Mouse (Mus musculus) stomach, embryonic 16.5 days (tissue): ENCODE measurements around the gene Nup210. TPM values are rescaled to one million over a fixed set of nuclear protein-coding genes. Genes with fewer than 3 reads are reported as not detected.

Experiments used
- ATAC-seq: fragments of 200-750 bp; cut with Nextera tagmentation; 2 replicates; pipeline ENCODE4 v1.8.0; 2017; ENCODE audit warnings: moderate number of reproducible peaks, moderate TSS enrichment; ENCODE audit not compliant: insufficient read depth, low FRiP score
- H3K27ac ChIP-seq: fragments of 300-500 bp; sonication (generic); 2 replicates; pipeline ENCODE4 v1.5.1; 2014; ENCODE audit warnings: low read length
- H3K27me3 ChIP-seq: fragments of 300-500 bp; sonication (generic); 2 replicates; pipeline ENCODE4 v1.6.1; 2014; ENCODE audit warnings: low read length, control low read depth, mixed read lengths; ENCODE audit not compliant: control insufficient read depth, insufficient read depth
- H3K36me3 ChIP-seq: fragments of 300-500 bp; sonication (generic); 2 replicates; pipeline ENCODE4 v1.6.1; 2014; ENCODE audit warnings: low read length; ENCODE audit not compliant: control insufficient read depth, insufficient read depth
- H3K4me1 ChIP-seq: fragments of 300-500 bp; sonication (generic); 2 replicates; pipeline ENCODE4 v1.6.1; 2014; ENCODE audit warnings: low read length, control low read depth, mixed read lengths; ENCODE audit not compliant: control insufficient read depth, insufficient read depth
- H3K4me2 ChIP-seq: fragments of 300-500 bp; sonication (generic); 2 replicates; pipeline ENCODE4 v1.6.1; 2014; ENCODE audit warnings: low read depth, low read length, mixed read lengths
- H3K4me3 ChIP-seq: fragments of 300-500 bp; sonication (generic); replicated peaks from 2 replicates; pipeline ENCODE4 v1.5.1; 2014; ENCODE audit warnings: mild to moderate bottlenecking, low read length
- H3K9ac ChIP-seq: fragments of 300-500 bp; sonication (generic); 2 replicates; pipeline ENCODE4 v1.6.1; 2014; ENCODE audit warnings: low read length
- H3K9me3 ChIP-seq: fragments of 300-500 bp; sonication (generic); replicated peaks from 2 replicates; pipeline ENCODE4 v1.6.1; 2016; ENCODE audit warnings: low read length, control low read depth; ENCODE audit not compliant: control insufficient read depth
- WGBS: fragments of 180-500 bp; shearing (Covaris S2); extraction: QIAGEN DNeasy Blood & Tissue Kit; methylation state at CpG from one replicate; pipeline ENCODE4 v1.1.7; 2014; 5-methylcytosine and 5-hydroxymethylcytosine counted together
- polyA plus RNA-seq: library from polyadenylated mRNA; unstranded; fragments of >200 nt; fragmentation: Nextera tagmentation; extraction: Ambion mirVana; gene quantifications from 2 replicates; pipeline ENCODE4 v1.2.1, GENCODE M21; 2015

The Nup210 gene
- 12.8 and 12.9 TPM in 2 replicates for polyA plus RNA-seq

DNA sequence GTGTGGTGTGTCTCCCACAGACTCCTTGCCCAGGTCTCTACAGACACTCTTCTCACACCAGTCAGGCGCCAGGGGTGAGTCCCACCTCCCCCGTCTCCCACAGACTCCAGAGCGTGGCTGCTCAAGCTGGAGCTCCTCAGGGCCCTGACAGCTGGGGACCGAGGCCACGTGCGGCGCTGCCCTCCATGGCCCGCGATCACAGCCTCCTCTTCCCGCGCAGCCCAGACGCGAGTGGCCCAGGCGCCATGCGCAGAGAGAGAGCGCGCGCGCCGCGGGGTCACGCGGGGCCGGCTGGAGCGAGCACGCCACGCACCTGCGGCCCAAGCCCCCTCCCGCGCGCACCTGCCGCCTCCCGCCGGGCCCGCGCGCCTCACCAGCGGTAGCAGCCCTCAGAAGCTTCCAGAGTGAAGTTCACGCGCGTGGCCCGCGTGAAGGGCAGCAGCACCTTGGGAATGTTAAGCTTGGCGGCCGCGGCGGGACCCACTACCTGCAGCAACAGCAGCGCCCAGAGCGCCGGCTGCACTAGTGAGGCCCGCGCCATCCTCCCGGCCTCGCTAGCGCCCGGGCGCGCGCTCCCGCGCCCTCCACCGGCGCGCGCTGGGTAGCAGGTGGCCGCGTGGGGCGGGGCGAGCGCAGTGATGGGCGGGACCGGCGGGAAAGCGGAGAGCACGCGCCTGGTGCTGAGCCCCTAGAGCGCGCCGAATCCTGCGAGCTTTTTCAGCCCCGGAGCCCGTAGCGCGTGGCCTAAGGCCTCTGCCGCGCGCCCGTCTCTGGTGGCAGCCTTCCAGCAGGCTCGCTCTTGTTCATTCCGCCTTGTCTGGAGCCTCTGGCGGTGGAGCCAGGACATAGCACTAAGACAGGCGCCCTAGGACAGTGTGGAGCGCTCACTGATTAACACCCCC is at the start of gene Nup210:
Gene Nup210, minus strand, starts transcription at position 586 of the 902 bp plus-strand sequence.
- Histone ChIP-seq H3K27me3 (no peaks in the 10 kb centered on the region; the same call in 1 of the 2 replicates), H3K4me2 (peak within 1 kb of the TSS; percentile 100), H3K27ac (peak within 1 kb of the TSS; percentile 26), H3K9ac (peak within 1 kb of the TSS; percentile 77), H3K4me3 (peak within 1 kb of the TSS; percentile 67), H3K9me3 (no peaks in the 10 kb centered on the region), H3K4me1 (peaks cover 20% of the 10 kb centered on the region; the same call in 1 of the 2 replicates), H3K36me3 (no peaks in the 10 kb centered on the region)
- under 1% methylated on average over 91 of the region's 93 CpGs for WGBS
- ATAC-seq: peak; percentile 97

GRCm38 (mm10) chr6:91165210-91165609 is 48.6 kb upstream of the Nup210 start:
- no peak overlapping the region for H3K27ac ChIP-seq
- ATAC-seq: peak; percentile 17; the same call in 1 of the 2 replicates
- H3K4me1 ChIP-seq: no peaks in the 10 kb centered on the region
- H3K4me2 ChIP-seq: no peak overlapping the region
- no peaks in the 10 kb centered on the region for H3K9me3 ChIP-seq
- WGBS: 34% methylated on average over 3 of the region's 3 CpGs
- no peaks in the 10 kb centered on the region for H3K27me3 ChIP-seq
- H3K4me3 ChIP-seq: no peak overlapping the region
- H3K9ac ChIP-seq: no peak overlapping the region
- H3K36me3 ChIP-seq: no peaks in the 10 kb centered on the region

- no peak for ATAC-seq
- WGBS: 81% methylated on average over 2 of the region's 2 CpGs
- H3K27me3 ChIP-seq: no peaks in the 10 kb centered on the region
- no peak overlapping the region for H3K4me2 ChIP-seq
- no peak overlapping the region for H3K4me3 ChIP-seq
- no peak overlapping the region for H3K27ac ChIP-seq
- no peaks in the 10 kb centered on the region for H3K36me3 ChIP-seq
- H3K9ac ChIP-seq: no peak overlapping the region
- H3K4me1 ChIP-seq: no peaks in the 10 kb centered on the region
- no peaks in the 10 kb centered on the region for H3K9me3 ChIP-seq
Measured at GRCm38 (mm10) chr6:91164584-91164983, 48.0 kb upstream of the Nup210 start.

- WGBS: 76% methylated on average over 5 of the region's 5 CpGs
- H3K4me1 ChIP-seq: 0 out of 2 replicates have a peak, but pooled peaks cover 3% of the 10 kb centered on the region
- no peak overlapping the region for H3K9ac ChIP-seq
- H3K4me2 ChIP-seq: no peak overlapping the region
- no peaks in the 10 kb centered on the region for H3K27me3 ChIP-seq
- no peaks in the 10 kb centered on the region for H3K9me3 ChIP-seq
- H3K27ac ChIP-seq: no peak overlapping the region
- ATAC-seq: peak; percentile 64
- H3K4me3 ChIP-seq: no peak overlapping the region
- H3K36me3 ChIP-seq: no peaks in the 10 kb centered on the region
Measured at GRCm38 (mm10) chr6:91163195-91163911, 46.7 kb upstream of the Nup210 start.

DNA sequence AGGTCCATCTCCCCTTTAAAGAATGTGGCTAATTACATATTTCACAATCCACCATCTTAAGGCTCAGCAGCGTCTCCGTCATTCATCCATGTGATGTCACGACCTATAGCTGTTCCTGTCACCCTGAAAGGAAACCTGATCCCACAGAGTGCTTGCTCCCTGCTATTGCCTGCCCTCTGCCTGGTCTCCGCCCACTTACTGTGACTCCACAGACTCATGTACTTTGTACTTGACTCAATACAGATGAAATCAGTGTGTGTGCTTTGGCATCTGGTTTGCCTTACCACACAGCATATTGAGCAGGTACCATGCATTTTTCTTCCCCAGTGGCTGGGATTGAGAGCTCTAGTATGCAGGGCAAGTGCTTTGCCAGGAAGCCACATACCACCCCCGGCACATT is 45.7 kb upstream of the Nup210 start:
- peaks cover 7% of the 10 kb centered on the region for H3K4me1 ChIP-seq
- no peak overlapping the region for H3K27ac ChIP-seq
- H3K4me2 ChIP-seq: no peak overlapping the region
- no peaks in the 10 kb centered on the region for H3K9me3 ChIP-seq
- H3K4me3 ChIP-seq: no peak overlapping the region
- H3K27me3 ChIP-seq: no peaks in the 10 kb centered on the region
- no peak overlapping the region for H3K9ac ChIP-seq
- H3K36me3 ChIP-seq: no peaks in the 10 kb centered on the region
- WGBS: 83% methylated on average over 5 of the region's 5 CpGs
- no peak for ATAC-seq

DNA sequence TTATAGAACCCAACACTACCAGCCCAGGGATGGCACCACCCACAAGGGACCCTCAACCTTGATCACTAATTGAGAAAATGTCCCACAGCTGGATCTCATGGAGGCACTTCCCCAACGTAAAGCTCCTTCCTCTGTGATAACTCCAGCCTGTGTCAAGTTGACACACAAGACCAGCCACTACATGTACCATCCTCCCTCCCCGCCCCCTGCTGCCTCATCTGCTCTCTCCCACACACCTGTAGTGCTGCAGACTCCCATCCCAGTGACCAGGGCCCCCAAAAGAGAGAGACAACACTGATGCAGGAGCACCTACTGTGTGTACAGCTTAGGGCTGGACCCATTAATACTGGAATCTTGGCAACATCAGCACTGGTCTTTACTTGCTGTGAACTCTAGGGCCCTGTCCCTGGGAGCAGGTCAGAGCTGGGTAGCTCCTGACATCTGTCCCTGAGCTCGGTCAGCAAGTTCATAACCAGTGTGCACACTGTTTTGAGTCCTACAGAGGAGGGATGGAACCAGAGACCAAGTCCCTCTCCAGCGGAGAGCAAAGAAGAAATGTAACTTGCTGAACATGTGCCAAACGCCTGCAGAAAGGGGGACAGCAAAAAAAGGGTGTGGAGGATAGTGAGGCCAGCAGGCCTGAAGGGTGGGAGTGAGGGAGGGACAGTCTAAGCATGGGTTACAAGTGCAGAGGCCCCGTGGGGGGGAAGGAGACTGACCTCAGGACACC is 45.0 kb upstream of the Nup210 start:
- 72% methylated on average over 6 of the region's 6 CpGs for WGBS
- peaks cover 12% of the 10 kb centered on the region for H3K4me1 ChIP-seq
- H3K4me3 ChIP-seq: no peak overlapping the region
- H3K9me3 ChIP-seq: no peaks in the 10 kb centered on the region
- H3K9ac ChIP-seq: no peak overlapping the region
- H3K27me3 ChIP-seq: no peaks in the 10 kb centered on the region
- no peak overlapping the region for H3K27ac ChIP-seq
- ATAC-seq: no peak
- no peak overlapping the region for H3K4me2 ChIP-seq
- no peaks in the 10 kb centered on the region for H3K36me3 ChIP-seq

GRCm38 (mm10) chr6:91160976-91161375 is 44.3 kb upstream of the Nup210 start:
- Histone ChIP-seq H3K4me3 (no peak overlapping the region), H3K9ac (no peak overlapping the region), H3K36me3 (no peaks in the 10 kb centered on the region), H3K27ac (no peak overlapping the region), H3K9me3 (no peaks in the 10 kb centered on the region), H3K4me2 (no peak overlapping the region), H3K4me1 (peaks cover 16% of the 10 kb centered on the region), H3K27me3 (no peaks in the 10 kb centered on the region)
- WGBS: 70% methylated on average over 2 of the region's 2 CpGs
- ATAC-seq: no peak

DNA sequence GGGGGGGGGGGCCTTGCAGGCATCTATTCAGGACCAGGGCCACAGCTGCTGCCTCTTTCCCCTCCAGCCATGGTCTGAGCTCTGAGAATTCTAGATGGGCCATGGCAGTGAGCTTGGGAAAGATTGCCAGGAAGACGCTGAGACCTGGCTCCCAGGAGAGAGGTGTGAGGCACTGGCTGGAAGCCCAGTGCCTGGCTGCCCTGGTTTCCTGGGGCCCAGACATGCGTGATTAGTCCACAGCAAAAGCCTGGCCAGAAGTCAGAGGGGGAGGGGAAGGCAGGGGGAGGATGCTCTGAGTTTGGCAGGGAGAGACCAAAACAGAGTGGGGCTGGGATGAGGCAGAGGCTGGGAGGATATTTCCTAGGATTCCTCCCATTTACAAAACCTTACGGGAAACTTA is 43.8 kb upstream of the Nup210 start:
- H3K4me1 ChIP-seq: peaks cover 21% of the 10 kb centered on the region
- 45% methylated on average over 3 of the region's 3 CpGs for WGBS
- ATAC-seq: no peak
- H3K36me3 ChIP-seq: no peaks in the 10 kb centered on the region
- no peak overlapping the region for H3K4me2 ChIP-seq
- H3K27me3 ChIP-seq: no peaks in the 10 kb centered on the region
- H3K4me3 ChIP-seq: no peak overlapping the region
- no peak overlapping the region for H3K9ac ChIP-seq
- no peak overlapping the region for H3K27ac ChIP-seq
- no peaks in the 10 kb centered on the region for H3K9me3 ChIP-seq
